Mouse (Mus musculus) WW6 (cell line): ENCODE measurements around the gene Dedd.
"Not testable (repeated sequence)": the region's sequence is repeated elsewhere in the genome, so short reads cannot be mapped to it uniquely, and the experiment has no call there.

Source experiments
- DNase-seq: peaks from one replicate; pipeline ENCODE4 v3.0.0-alpha.2; 2013; ENCODE audit warnings: low read depth, low spot score

Dedd gene

DNA sequence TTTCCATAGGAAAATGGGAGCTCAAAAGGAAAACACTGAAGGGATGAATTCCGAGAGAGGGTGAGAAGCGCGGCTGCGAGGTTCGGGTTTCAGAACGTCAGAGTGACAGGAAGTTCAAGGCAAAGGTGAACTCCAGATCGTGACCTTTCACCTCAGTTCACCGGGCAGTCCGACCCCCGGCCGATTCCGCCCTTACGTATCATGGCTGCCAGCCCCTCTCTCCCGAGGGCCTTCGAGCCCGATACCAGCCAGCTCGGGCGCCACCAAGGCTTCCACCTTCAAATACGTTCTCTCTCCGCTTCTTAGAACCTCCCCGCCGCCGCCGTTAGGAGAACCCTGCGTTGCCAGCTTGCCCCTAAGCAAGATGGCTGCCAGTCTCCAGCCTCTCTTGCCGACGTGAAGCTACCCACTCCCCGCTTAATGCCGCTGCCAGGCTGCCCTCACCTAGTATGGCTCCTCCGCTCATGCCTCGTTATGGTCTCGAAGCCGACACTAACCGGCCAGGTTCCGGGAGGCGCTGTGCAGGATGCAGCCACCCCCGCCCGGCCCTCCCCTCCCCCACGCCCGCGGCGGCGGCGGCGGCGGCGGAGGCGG, at the start of gene Dedd:
Dedd (plus strand) TSS at position 307 of the 594 bp plus-strand sequence.
- peak; percentile 71 for DNase-seq

DNA sequence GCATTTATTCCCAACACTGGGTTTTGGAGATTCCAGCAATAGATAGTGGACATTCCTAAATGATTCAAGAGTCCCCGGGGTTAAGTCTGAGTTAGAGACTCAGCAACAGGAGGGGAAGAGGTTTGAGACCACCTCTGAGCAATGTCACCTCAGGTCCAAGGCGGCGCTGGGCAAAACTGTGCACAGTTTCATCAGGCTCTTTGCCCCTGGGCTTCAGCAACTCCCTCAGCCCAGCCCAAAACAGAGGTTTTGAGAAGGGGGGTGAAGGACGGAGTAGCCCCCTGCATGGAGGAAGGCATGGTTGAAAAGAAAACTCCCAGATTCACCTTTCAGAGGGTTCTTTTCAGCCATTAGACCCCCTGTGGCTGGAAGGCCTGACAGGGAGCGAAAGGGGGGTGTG, 49.2 kb upstream of the Dedd start:
- no peak for DNase-seq

DNA sequence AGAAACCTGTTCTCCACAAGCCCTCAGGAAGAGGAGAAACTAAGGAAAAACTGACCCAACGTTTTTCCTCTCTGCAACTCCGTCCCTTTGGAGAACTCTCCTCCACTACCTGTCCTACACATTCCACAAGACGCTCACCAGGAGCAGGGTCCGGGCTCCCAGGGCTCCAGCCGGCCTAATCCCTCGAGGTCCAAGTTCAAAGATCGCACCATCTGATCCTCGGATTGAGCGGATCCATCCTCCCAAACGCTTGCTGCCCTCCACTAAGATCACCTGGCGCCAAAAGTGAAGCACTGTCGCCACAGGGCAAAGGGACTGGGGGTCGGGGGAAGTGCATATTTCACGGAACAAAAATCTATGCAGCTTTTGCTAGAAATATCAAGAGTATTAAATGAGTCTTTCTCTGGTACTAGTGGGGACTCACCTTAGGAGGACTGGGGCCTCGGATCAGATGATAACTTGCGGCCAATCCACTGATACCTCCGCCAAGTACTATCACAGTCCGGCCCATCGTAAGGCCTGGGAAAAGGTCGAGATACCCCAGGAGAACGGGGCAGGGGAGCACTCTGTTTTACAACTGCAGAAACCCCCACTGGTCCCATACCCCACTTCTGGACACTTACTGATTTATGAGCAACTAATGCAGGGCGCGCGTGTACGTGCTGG, 48.6 kb upstream of the Dedd start:
- DNase-seq, result no peak

DNA sequence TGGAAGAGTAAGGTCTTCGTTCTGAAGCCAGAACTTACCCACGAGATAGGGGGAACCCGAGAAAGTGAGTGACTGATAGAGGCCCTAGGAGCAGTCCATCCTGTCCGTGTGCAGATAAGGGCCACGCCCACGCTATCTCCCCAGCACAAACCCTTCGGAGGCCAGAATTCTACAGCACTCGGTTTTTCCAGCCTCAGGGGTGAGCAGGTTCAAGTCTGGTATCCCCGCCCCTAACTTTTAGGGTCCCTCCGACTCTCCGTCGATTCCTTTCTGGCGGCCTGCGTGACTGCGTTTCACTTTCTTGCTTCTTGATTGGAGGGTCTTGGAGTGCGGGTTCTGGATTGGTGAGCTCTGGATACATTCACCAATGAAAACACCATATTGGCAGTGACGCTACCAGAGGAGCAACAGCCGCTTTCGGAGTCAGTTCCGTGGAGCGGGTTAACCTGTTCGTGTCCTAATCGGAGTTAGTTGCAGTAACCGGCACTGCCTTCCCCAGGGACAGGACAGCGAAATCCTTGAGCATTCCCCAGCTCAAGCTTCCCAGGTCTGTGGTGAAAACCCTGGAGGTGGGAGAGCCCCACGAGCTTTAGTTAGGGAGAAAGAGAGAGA, 47.9 kb upstream of the Dedd start, which contains the start of gene Ppox:
Ppox (minus strand) TSS at position 271 of the 612 bp plus-strand sequence.
- DNase-seq, result peak; percentile 87

DNA sequence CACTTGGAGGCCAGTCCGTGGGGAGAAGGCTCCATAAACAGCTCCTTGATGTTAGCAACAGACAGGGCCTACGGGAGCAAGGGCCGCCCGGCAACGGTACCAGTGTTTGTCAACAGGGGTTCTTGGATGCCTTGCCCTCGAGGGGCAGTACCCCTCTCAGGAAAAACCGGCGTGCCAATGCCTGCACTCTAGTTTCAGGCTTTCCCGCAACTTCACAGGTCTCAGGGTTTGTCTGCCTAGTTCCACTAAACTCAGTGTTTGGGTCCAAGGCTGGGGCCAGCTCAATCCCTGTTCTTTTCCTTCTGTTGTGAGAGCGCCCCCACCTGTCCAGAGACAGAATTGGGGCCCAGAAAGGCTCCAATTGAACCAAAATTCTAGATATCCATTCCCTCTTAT, 47.4 kb upstream of the Dedd start:
- peak; percentile 50 for DNase-seq

DNA sequence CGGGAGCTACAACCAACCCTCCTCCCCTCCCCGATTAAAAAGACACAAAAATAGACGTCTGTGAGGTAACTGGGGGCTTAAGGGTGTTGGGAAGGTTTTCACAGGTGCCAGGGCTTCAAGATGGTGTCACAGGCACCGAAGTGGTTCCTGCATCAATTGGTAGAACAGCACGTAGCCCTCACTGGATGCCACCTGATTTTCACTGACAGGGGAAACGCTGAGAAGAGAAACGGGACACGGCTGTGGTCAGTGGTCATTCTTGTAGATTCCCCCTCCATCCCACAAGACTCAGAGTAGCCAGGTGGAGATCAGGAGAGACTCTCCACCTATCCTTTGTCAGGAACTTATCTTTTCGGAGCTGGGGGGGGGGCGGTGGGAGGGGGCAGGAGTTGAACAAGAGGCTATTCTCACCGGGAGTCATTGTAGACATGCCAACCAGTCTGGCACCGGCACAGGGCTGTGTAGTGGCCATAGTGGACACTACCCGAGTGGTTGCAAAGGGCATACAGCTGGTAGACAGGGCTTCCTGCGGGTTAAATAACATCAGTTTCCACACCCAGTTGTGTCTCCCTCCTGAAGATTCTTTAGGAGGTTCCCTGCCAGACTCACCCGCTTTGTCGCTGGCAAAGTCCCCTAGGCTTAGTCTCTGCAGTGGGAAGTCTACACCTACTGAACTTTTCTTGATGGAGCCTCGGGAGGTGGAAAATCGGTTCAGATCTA, 46.7 kb upstream of the Dedd start:
- DNase-seq, result no peak

DNA sequence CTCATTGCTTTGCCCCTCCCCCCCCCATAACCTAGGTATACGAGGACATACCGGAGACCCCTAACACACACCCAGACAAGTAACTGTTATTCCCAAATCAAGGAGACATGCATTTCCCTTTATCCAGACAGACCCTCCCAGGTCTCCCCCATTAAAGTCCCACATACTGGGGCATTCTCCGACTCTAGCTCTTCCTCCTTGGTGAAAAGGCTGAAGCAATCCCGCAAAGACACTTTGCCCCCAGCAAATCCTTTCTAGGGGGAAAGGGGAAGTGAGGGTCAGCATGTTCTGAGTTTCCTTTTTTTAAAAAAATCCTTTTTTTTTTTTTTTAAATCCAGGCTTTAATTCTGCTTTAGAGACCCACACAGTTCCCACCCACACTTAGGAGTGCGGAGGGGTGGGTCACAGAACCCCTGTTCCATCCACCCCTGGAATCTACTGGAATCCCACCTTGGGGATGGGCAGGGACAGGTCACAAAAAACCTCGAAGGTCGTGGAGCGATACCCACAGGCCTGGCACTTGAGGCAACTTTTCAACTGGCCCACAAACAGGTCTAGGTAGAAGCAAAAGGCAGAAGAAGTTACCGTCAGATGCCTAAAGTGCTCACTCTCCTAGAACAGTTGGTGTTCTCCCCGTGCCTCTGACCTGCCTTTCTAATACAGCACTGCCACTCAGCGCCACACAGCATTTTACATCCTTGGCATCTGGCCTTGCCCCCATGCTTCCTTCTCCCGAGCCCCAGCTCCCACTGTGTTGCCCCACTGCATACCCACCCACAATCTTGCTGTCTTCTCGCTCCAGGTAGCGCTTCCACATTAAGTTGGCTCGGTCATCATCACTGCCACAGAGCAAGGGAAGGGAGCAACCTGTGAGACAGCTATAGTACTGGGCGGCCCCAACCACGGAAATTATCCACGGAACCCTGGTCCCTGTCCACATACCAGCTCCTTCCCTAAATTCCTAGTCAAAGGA, 45.5 kb upstream of the Dedd start:
- DNase-seq, result no peak

DNA sequence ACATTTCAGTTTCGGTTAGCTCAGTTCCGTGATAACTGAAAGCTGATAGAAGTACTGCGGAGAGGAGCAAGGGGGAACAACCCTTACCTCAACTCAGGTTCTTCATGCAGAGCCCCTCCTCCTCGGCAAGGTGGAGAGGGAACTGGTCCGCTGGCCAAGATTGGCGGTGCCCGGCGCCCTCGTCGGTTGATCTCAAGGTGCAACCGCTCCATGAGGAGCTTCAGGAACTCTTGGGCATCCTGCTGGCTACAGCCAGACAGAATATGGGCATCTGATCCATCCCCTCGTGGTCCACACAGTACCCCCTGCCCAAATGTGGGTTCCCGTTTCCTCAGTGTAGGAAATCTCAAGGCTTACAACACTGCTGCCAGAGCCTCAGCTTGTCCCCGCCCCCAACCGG, 44.5 kb upstream of the Dedd start:
- DNase-seq, result no peak

DNA sequence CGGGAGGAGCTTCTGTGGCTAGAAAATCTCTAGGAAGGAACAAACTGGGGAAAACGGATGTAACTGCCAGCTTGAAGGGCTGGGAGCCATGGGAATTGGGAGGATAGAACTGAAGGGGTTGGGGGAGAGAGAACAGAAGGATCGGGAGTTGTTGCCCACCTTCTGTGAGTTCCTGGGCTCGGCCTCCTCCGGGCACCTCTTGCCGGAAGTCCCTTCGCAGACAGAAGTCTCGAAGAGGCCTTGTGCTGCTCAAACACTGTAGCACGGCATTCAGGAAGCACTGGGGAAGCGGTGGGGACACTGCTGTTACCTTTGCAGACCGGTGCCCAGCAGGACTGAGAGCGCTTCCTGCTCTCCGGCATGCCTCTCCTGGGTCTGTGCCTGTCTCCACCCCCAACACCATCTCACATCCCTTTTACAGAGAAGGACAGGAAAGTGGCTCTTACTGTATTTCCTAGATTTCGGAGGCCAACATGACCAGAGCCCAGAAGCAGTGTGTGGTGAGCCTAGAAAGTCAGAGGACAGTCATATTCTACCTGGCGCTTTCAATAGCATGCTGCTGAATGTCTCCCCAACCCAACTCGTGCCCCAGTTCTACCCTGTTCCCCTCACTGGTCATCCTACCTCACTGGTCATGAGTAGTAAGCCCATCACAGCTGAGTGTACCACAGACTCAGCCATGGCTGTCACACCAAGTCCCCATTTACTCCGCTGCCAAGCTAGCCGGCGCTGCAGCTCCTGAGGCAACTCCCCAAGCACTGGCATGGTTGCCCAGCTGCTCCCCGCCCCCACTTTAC, 43.7 kb upstream of the Dedd start:
- DNase-seq, result no peak

DNA sequence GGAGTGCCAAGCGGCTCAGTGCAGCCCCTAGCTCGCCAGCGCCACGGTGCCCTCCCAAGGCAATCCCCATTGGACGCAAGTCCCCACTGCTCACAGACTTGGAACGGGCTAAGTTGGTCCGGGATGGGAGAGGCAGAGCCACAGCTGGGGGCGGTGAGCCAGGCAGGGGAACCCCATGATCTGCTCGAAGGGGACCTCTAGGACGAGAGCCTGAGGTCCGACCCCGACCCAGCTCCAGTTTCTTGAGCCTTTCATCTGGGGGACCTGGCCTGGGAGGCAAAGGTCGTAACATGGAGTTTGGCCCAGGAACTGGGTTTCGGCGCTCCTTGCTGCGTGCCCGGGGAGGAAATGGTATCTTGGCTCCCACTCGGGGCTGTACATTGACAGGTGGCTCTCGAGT, 42.4 kb upstream of the Dedd start:
- DNase-seq, result no peak

DNA sequence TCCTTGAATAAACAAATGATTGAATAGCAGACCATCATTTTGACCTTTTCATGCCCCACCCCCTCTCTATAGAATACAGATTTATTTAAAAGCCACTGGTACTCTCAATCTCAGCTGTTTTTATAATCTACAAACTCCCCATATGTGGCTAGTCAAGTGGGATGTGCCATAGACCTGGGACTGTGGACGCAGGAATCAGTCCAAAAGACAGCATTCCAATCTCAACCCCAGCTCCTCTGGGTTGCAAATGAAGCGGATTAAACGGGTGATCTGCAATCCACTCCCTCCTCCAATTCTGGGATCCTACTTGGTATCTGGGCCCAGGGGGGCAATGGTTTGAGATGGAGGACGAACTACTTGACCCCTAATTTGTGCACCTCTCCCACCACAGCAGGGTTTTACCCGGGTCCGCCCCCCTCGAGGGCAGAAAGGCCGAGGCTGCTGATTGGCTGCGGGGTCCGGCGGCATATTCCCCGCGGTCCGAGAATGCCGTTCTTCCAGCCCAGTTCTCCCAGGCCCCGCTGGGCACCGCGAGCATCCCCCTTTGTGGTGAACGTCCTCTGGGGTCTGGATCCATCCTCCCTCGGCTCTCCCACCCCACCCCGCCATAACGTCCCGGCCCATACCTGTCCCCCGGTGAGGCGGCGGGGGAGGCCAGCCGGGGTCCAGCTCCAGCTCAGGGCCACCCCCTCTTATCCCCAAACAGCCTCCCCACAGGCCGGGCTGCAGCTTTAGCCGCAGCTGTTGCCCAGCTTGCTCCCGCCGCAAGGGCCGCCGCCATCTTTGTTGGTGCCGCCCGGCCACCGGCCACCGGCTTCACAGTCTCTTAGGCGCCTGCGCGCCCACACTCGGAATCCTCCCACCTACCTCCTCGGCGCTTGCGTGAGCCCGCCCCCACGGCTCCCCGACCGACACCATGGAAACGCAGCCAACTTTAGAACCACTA, 41.5 kb upstream of the Dedd start, which contains the start of gene Usp21:
Usp21 (minus strand) TSS at position 856 of the 946 bp plus-strand sequence.
- DNase-seq, result peak; percentile 80

DNA sequence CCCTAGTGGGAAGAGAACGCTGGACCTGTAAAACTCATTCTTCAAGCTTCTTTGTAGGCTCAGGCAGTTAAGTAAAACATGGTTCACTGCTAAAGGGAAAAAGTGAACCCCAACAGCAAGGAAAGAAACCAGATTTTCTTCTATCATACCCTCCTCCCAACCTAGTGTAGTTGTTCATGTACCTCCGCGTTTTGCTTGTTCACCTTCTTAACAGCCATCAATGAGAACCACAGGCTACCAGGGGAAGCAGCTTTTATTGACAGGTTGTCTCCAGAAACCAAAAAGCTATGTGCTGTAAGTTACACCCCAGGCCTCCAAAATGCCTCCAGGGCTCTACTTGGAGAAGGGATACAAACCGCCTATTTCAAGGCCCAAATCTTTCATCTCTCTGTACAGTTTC, 40.6 kb upstream of the Dedd start:
- no peak for DNase-seq

DNA sequence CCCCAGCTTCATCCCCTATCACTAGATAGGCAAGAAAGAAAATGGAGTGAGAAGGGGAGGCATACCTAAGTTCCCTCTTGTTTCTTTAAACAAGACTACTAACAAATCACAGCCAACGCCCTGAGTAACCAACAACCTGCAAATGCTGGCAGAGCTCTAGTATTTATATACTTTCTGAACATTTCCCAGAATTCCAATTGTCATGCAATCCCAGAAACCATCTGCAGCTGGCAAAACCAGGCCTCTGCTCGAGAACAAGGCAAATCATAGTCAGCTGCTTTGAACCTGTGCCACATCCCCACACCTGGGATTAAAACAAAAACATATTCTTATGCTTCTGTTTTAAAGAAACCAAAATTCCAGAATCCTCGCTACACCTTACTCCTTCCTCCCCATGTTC, 35.6 kb upstream of the Dedd start:
- DNase-seq, result no peak

DNA sequence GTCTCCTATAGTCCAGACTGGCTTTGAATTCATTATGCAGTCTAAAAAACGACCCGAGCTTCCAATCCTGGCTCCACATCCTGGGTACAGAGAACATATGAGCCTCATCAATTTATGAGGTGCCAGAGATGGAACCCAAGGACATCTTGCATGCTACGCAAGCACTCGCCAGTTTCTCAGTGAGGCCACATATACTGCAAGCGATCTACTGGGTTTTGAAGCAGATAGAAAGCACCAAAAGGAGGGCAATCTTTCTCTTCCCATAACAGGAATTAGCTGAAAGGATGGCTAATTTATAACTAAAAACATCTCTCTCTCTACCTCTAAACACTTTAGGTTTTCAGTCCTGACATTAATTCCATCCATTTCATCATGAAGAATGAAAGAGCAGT, 35.0 kb upstream of the Dedd start:
- no peak for DNase-seq

DNA sequence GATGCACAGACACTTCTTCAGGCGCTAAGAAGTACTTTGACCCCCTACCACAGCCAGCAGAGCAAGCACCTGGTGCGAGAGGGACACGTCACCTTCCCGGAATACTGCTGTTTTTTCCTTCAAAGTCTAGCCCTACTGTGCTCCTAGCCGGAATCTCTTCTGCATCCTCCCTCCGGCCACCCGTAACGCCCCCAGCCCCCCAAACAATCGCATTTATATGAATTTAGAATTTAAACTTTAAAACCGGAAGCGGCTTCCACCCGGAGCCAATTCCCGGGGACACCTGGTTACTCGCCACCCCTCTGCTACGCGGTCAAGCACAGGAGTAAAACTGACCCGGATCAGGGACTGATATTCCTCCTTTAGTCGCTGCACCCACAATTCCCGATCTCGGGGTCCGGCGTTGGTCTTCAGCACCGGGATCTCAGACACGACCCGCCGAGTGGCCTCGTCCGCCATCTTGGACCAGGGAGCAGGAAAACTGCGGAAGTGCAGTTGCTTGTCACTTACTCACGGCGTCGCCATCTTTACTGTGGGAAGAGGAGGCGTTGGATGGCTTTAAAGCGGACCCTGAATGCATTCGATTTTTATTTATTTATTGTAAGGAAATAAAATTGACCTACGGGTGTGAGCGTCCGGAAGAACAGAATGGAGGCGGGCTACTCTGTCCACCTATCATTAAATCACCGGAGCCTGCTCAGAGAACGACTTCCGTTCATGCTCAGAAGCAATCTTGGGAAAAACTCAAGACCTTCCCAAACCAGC, 34.5 kb upstream of the Dedd start, which contains the start of gene Ufc1:
Ufc1 (minus strand) TSS at position 727 of the 765 bp plus-strand sequence.
- DNase-seq, result peak; percentile 61

DNA sequence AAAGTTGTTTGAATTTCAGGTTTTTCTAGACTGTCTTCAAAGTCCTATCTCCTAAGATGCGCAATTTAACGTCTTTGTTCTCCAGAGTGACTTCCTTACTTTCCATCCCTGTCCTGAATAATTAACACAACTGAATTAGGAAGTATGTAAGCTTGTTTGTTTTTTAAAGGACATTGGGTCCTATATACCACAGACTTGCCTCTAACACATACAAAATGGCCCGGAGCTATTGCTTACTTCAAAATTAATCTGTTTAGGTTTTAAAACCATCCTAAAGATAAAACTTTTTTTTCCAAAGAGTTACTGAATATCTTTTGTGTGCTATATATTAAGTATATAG, 33.9 kb upstream of the Dedd start:
- no peak for DNase-seq

DNA sequence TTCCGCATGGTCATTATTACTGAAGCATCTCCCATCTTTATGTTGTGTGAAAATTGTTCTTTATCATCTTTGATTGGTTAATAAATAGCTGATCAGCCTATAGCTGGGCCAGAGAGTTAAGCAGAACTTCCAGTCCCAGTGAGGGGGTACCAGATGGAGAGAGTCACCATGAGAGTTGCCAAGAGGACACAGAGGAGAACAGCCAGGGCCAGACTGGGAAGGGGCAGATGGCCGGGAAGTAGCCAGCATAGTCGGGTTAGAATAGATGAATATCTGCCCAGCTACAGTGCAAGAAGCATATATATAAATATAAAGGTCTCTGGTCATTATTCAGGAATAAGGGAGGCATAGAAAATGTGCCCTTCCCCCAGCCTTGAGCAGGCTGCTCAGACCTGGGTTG, 30.7 kb upstream of the Dedd start:
- no peak for DNase-seq

DNA sequence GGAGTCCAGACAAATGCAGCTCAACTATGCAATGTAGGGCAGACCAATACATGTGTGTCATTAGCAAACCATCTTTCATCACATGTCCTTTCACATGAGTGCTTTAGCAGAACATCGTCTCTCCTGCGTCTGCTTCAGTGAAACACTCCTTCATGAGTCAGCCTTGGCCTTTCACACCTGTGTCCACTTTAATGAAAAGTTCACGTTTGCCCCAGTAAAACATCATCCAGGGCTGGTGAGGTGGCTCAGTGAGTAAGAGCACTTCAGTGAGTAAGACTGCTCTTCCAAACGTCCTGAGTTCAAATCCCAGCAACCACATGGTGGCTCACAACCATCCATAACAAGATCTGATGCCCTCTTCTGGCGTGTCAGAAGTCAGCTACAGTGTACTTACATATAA, 22.8 kb upstream of the Dedd start:
- DNase-seq, result not testable (repeated sequence)

DNA sequence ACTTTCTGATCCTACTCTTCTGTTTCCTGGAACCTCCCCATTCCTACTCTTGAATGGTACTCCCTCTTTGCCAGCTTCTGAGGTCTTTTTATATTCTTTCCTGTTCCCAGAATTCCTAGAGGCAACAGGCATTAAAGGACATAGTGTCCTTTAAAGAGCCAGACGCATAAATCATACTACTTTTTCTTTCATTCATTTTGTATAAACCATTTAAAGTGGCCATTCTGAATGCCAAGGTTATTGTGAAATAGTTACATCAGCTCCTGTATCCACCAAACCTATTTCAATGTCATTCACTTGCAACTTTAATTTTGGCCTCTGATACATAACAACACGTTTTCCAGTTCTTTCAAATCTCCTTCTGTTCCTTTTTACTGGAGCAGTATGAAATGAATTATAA, 19.6 kb upstream of the Dedd start:
- DNase-seq, result no peak
